Mouse (Mus musculus) liver, embryonic 14.5 days (tissue): ENCODE data around the gene Gm45021.

Source experiments
- CTCF ChIP-seq: IDR thresholded peaks from 2 replicates; pipeline ENCODE4 v1.5.1; 2016; ENCODE audit warnings: antibody characterized with exemption, low read depth, control low read depth
- EP300 ChIP-seq: IDR thresholded peaks from 2 replicates; pipeline ENCODE4 v1.6.1; 2016; ENCODE audit warnings: antibody characterized with exemption, low read depth

GRCm38 (mm10) chr6:48630831-48631230 is 41.4 kb downstream of the Gm45021 start:
- TF ChIP-seq CTCF, result no peak
- TF ChIP-seq EP300, result no peak
